Mouse (Mus musculus): ENCODE data around the gene C1qtnf12. TPM values are rescaled to one million over a fixed set of nuclear protein-coding genes. Genes with fewer than 3 reads are reported as not detected.
A peak's percentile ranks its signal among the peaks of the same experiment; 100 is the strongest.

The C1qtnf12 gene
- polyA plus RNA-seq, 1 experiment: 18.8 TPM

DNA sequence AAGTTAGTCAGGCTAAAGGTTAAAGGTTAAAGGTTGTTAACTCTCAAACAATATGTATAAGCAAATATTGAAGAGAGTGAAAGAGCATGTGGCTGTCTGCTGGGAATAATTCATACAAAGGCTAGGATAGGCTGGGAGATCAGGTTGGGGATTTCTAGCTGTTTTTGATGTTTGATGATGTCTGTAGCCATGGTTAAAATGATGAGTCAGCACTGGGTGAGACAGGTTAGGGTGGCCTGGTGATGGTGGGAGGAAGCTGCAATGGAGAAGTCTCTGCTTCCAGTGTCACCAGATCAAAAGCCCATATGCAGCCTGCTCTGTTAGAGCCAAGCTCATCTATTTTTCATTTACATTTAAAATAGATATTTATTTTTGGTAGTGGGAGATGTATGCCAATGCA is 15.0 kb upstream of the C1qtnf12 start:
- H3K27ac ChIP-seq (ENCODE audit: insufficient read depth, low read length): no peak overlapping the region
- no peaks in the 10 kb centered on the region for H3K27me3 ChIP-seq (ENCODE audit: control insufficient read depth, insufficient read depth, low read length, poor library complexity, severe bottlenecking)
- H3K4me3 ChIP-seq (ENCODE audit: low read depth, low read length): no peak overlapping the region
- peaks cover 45% of the 10 kb centered on the region for H3K36me3 ChIP-seq (ENCODE audit: control insufficient read depth, insufficient read depth, low read length, poor library complexity, severe bottlenecking)
- TF ChIP-seq CTCF (IDR thresholded peaks at IDR 0.05; ENCODE audit: low read depth, low read length): no peak
- TF ChIP-seq POLR2A (IDR thresholded peaks at IDR 0.05; ENCODE audit: insufficient read depth, low read length): no peak
- no peak for TF ChIP-seq EP300 (IDR thresholded peaks at IDR 0.05; ENCODE audit: insufficient read depth, low read depth, low read length)
- H3K9me3 ChIP-seq (replicated peaks; ENCODE audit: control insufficient read depth, insufficient read depth, low read length, poor library complexity, severe bottlenecking): no peaks in the 10 kb centered on the region
- H3K9ac ChIP-seq (ENCODE audit: low read depth, poor library complexity, severe bottlenecking): no peak overlapping the region
- no peaks in the 10 kb centered on the region for H3K4me1 ChIP-seq (ENCODE audit: control insufficient read depth, insufficient read depth, low read length)

DNA sequence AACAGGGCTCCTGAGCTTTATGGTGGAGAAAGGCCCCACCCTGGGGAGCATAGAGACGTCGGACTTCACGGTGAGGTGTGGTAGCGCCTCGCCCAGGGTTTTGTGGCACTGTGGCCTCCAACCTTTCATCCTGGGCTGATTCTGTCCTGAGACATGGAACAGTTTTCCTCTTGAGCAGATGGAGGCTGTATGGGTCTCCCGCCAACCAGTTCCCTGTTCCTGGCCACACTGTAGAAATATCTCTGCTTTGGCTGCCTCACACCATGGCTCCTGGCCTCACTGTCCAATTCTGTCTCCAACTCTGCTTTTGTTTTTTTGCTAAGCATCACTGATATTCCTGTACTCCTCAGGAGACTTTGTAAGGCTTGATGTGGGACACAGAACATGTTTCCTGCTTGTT is 6.6 kb upstream of the C1qtnf12 start:
- Histone ChIP-seq H3K9ac (ENCODE audit: low read depth, poor library complexity, severe bottlenecking) (no peak overlapping the region), H3K9me3 (replicated peaks; ENCODE audit: control insufficient read depth, insufficient read depth, low read length, poor library complexity, severe bottlenecking) (no peaks in the 10 kb centered on the region), H3K4me1 (ENCODE audit: control insufficient read depth, insufficient read depth, low read length) (no peaks in the 10 kb centered on the region), H3K27ac (ENCODE audit: insufficient read depth, low read length) (no peak overlapping the region), H3K27me3 (ENCODE audit: control insufficient read depth, insufficient read depth, low read length, poor library complexity, severe bottlenecking) (no peaks in the 10 kb centered on the region), H3K36me3 (ENCODE audit: control insufficient read depth, insufficient read depth, low read length, poor library complexity, severe bottlenecking) (peaks cover 66% of the 10 kb centered on the region), H3K4me3 (ENCODE audit: low read depth, low read length) (no peak overlapping the region)
- TF ChIP-seq POLR2A (IDR thresholded peaks at IDR 0.05; ENCODE audit: insufficient read depth, low read length) (no peak), EP300 (IDR thresholded peaks at IDR 0.05; ENCODE audit: insufficient read depth, low read depth, low read length) (no peak), CTCF (IDR thresholded peaks at IDR 0.05; ENCODE audit: low read depth, low read length) (no peak)

DNA sequence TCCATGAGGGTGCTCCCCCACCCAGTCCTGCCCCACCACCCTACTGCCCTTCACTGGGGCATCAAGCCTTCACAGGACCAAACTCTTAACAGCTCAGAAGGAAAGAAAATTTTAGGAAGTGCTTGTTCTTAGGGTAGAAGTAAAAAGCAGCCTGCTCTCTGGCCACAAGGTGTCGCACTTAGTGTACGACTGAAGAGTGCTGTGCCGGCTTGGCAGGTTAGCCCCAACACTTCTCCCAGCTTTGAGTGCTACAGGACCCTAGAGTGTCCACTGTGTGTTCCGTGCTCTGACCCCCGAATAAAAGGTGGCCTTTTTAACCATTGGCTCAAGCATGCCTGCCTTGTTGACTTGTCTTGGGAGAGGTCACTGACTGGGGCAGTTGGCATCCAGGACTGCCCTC is 2.8 kb upstream of the C1qtnf12 start:
- Histone ChIP-seq H3K9ac (ENCODE audit: low read depth, poor library complexity, severe bottlenecking) (no peak overlapping the region), H3K27ac (ENCODE audit: insufficient read depth, low read length) (no peak overlapping the region), H3K4me1 (ENCODE audit: control insufficient read depth, insufficient read depth, low read length) (no peaks in the 10 kb centered on the region), H3K27me3 (ENCODE audit: control insufficient read depth, insufficient read depth, low read length, poor library complexity, severe bottlenecking) (no peaks in the 10 kb centered on the region), H3K36me3 (ENCODE audit: control insufficient read depth, insufficient read depth, low read length, poor library complexity, severe bottlenecking) (peaks cover 34% of the 10 kb centered on the region), H3K9me3 (replicated peaks; ENCODE audit: control insufficient read depth, insufficient read depth, low read length, poor library complexity, severe bottlenecking) (no peaks in the 10 kb centered on the region), H3K4me3 (ENCODE audit: low read depth, low read length) (no peak overlapping the region)
- TF ChIP-seq CTCF (IDR thresholded peaks at IDR 0.05; ENCODE audit: low read depth, low read length) (peak; percentile 79), EP300 (IDR thresholded peaks at IDR 0.05; ENCODE audit: insufficient read depth, low read depth, low read length) (no peak), POLR2A (IDR thresholded peaks at IDR 0.05; ENCODE audit: insufficient read depth, low read length) (no peak)

DNA sequence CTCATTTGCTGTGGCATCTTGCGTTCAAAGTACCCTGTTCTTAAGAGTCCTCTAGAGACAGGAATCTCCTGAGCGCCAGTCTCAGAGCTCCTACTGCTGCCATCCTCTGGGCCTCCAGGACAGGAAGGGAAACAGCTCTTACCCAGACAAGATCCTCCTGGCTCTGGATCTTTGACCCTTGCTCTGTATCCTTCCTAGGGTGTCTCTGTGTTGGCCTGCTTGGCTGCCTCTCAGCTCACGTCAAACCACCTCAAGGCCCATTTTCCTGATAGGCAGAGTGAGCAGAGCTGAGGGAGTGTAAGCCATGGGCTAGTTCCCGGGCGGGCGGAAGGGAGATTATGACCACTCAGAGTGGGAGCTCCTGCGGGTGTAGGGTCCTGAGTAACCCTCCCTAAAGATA is 988 bp downstream of the C1qtnf12 start:
- no peak for TF ChIP-seq POLR2A (IDR thresholded peaks at IDR 0.05; ENCODE audit: insufficient read depth, low read length)
- no peak for TF ChIP-seq CTCF (IDR thresholded peaks at IDR 0.05; ENCODE audit: low read depth, low read length)
- TF ChIP-seq EP300 (IDR thresholded peaks at IDR 0.05; ENCODE audit: insufficient read depth, low read depth, low read length): no peak
- Histone ChIP-seq H3K27ac (ENCODE audit: insufficient read depth, low read length) (no peak overlapping the region), H3K4me3 (ENCODE audit: low read depth, low read length) (peak overlapping the region; percentile 60), H3K4me1 (ENCODE audit: control insufficient read depth, insufficient read depth, low read length) (no peaks in the 10 kb centered on the region), H3K36me3 (ENCODE audit: control insufficient read depth, insufficient read depth, low read length, poor library complexity, severe bottlenecking) (peaks cover 2% of the 10 kb centered on the region; the same call in 1 of the 2 replicates), H3K27me3 (ENCODE audit: control insufficient read depth, insufficient read depth, low read length, poor library complexity, severe bottlenecking) (no peaks in the 10 kb centered on the region), H3K9ac (ENCODE audit: low read depth, poor library complexity, severe bottlenecking) (peak overlapping the region; percentile 32; the same call in 1 of the 2 replicates), H3K9me3 (replicated peaks; ENCODE audit: control insufficient read depth, insufficient read depth, low read length, poor library complexity, severe bottlenecking) (no peaks in the 10 kb centered on the region)

DNA sequence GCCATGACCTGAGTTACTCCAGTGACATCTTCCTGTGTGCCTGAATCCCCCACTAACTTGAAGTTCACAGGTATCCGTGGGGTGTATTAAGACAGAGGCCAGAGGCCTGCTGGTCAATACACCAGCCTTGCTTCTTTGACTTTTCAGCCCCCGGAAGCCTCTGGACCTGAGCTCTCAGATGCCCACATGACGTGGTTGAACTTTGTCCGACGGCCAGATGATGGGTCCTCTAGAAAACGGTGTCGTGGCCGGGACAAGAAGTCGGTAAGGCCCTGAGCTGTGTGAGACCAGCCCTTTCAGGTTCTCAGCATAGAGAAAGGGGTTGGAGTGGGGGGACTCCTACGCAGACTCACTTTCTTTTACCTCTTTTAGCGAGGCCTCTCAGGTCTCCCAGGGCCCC is 2.3 kb downstream of the C1qtnf12 start:
- Histone ChIP-seq H3K27me3 (ENCODE audit: control insufficient read depth, insufficient read depth, low read length, poor library complexity, severe bottlenecking) (no peaks in the 10 kb centered on the region), H3K36me3 (ENCODE audit: control insufficient read depth, insufficient read depth, low read length, poor library complexity, severe bottlenecking) (no peaks in the 10 kb centered on the region), H3K4me1 (ENCODE audit: control insufficient read depth, insufficient read depth, low read length) (peaks cover 1% of the 10 kb centered on the region), H3K4me3 (ENCODE audit: low read depth, low read length) (no peak overlapping the region), H3K9ac (ENCODE audit: low read depth, poor library complexity, severe bottlenecking) (no peak overlapping the region), H3K9me3 (replicated peaks; ENCODE audit: control insufficient read depth, insufficient read depth, low read length, poor library complexity, severe bottlenecking) (no peaks in the 10 kb centered on the region), H3K27ac (ENCODE audit: insufficient read depth, low read length) (no peak overlapping the region)
- no peak for TF ChIP-seq POLR2A (IDR thresholded peaks at IDR 0.05; ENCODE audit: insufficient read depth, low read length)
- no peak for TF ChIP-seq EP300 (IDR thresholded peaks at IDR 0.05; ENCODE audit: insufficient read depth, low read depth, low read length)
- no peak for TF ChIP-seq CTCF (IDR thresholded peaks at IDR 0.05; ENCODE audit: low read depth, low read length)

DNA sequence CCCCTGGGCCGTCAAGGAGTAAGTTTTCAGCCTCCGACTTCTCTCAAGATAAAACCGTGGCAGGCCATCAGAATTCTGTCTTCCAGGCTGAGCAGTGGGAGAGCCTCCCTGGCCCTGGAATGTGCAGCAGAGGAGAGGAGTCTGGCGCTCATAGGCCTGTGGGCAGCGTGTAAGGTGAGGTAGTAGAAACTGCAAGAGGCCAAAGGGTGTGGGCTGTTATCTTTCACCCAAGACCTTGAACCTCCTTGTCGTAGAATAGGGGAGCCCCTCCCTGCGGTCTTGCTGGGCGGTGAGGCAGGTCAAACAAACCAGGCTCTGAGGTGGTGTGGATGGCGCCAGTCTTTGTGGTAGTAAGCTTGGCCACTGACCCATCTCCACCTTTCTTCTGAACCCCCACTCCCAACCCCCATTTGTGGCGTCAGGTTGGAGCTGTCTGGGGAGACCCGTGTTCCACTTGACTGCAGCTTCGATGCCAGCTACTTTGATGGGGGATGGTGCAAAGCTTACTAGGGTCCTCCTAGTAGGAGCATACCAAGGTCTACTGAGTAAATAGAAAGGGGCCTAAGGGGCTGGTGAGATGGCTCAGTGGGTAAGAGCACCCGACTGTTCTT is 7.0 kb downstream of the C1qtnf12 start:
- Histone ChIP-seq H3K27me3 (ENCODE audit: control insufficient read depth, insufficient read depth, low read length, poor library complexity, severe bottlenecking) (no peaks in the 10 kb centered on the region), H3K4me1 (ENCODE audit: control insufficient read depth, insufficient read depth, low read length) (peaks cover 1% of the 10 kb centered on the region)

More for the DNA sequence above, 7.0 kb downstream of the C1qtnf12 start:
- TF ChIP-seq EP300 (IDR thresholded peaks at IDR 0.05; ENCODE audit: insufficient read depth, low read depth, low read length) (no peak), POLR2A (IDR thresholded peaks at IDR 0.05; ENCODE audit: insufficient read depth, low read length) (no peak), CTCF (IDR thresholded peaks at IDR 0.05; ENCODE audit: low read depth, low read length) (no peak)
- H3K36me3 ChIP-seq (ENCODE audit: control insufficient read depth, insufficient read depth, low read length, poor library complexity, severe bottlenecking): no peaks in the 10 kb centered on the region
- H3K9ac ChIP-seq (ENCODE audit: low read depth, poor library complexity, severe bottlenecking): no peak overlapping the region
- no peak overlapping the region for H3K27ac ChIP-seq (ENCODE audit: insufficient read depth, low read length)
- H3K9me3 ChIP-seq (replicated peaks; ENCODE audit: control insufficient read depth, insufficient read depth, low read length, poor library complexity, severe bottlenecking): no peaks in the 10 kb centered on the region
- no peak overlapping the region for H3K4me3 ChIP-seq (ENCODE audit: low read depth, low read length)
